Mouse (Mus musculus) ES-E14 (cell line): Measurements from ENCODE around the gene Ankrd2.

Experiments used
- HCFC1 ChIP-seq: IDR thresholded peaks from 2 replicates; pipeline ENCODE4 v1.6.1; 2012; ENCODE audit warnings: low read length, inconsistent platforms, borderline replicate concordance; ENCODE audit not compliant: insufficient read depth
- ZC3H11A ChIP-seq: IDR thresholded peaks from 2 replicates; pipeline ENCODE4 v1.6.1; 2012; ENCODE audit warnings: low read depth, mild to moderate bottlenecking, inconsistent platforms, low read length, borderline replicate concordance
- ZNF384 ChIP-seq: IDR thresholded peaks from 2 replicates; pipeline ENCODE4 v1.6.1; 2012; ENCODE audit warnings: low read depth, low read length, inconsistent platforms

DNA sequence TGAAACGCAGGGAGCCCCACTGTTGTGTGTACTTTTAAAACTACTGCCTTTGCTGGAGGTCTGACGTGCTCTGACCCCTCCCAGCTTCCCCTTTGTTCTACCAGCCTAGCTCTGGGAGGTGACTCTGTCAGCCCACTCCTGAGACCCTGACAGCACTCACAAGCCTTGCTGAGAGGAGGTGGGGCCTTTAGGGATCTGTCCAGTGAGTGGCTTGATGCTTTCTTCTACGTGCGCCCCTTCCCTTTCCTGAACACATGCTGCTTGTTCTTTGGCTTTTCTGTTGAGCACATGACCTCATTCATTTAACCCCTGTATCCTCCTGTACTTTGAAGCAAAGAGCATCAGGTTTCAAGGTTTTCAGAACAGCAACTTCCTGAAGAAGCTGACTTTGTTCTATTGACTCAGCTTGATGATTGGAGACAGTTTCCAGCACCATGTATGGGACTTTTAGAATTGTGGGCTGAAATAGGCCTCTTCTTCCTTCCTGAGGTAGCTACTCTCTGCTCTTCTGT, 16.7 kb upstream of the Ankrd2 start:
- TF ChIP-seq ZNF384 (no peak), HCFC1 (no peak), ZC3H11A (no peak)
